9 mouse cellular contexts compared by ENCODE assay signal in genomic region chr10:80343425-80343895, GRCm38 (mm10). TPM values are rescaled to one million over a fixed set of nuclear protein-coding genes. Genes with fewer than 3 reads are reported as not detected.
DNase-seq lines count a peak whose midpoint lies in the region; ATAC-seq and TF ChIP-seq lines count a peak whose summit lies in the region.
"Had no signal": no experiment of that assay in that cellular context is flagged by ENCODE, and none has a peak within 500 bp of the region (broad histone marks: within the 10 kb centered on the region; RNA-seq: fewer than 3 reads in every experiment).

No protein-coding gene starts in this region.

- DNase-seq in gastrocnemius, adult 2 months = peak; percentile 49
- DNase-seq in gastrocnemius, adult 8-10 months (ENCODE audit: low spot score in 2 of 2) = no peak
- DNase-seq in CD4-positive helper T cell, adult 2 months (ENCODE audit: low read depth, low spot score) = peak; percentile 36
- no peak for DNase-seq in cerebellum, postnatal 10 days
- DNase-seq in left cerebral cortex, postnatal 25 days (ENCODE audit: low spot score in 2 of 2) = no peak
- DNase-seq in kidney, adult 18-20 months = no peak
- DNase-seq: gastrocnemius, postnatal 25 days had no signal

- peaks cover 25% of the 10 kb centered on the region for H3K4me1 ChIP-seq in forebrain, embryonic 16.5 days (replicated peaks; ENCODE audit: control insufficient read depth, insufficient read depth, low read length)
- H3K4me1 ChIP-seq in liver, embryonic 15.5 days (replicated peaks) = peaks cover 80% of the 10 kb centered on the region

- no peaks in the 10 kb centered on the region for H3K36me3 ChIP-seq in forebrain, embryonic 16.5 days (ENCODE audit: control insufficient read depth, insufficient read depth)
- no peaks in the 10 kb centered on the region for H3K36me3 ChIP-seq in liver, embryonic 15.5 days (replicated peaks)

- 26% methylated on average over 12 of the region's 13 CpGs for WGBS in forebrain, embryonic 16.5 days
- 17% methylated on average over 13 of the region's 13 CpGs for WGBS in liver, embryonic 15.5 days (ENCODE audit: insufficient replicate concordance)

- peak overlapping the region; percentile 86 for H3K27ac ChIP-seq in gastrocnemius, adult 2 months
- no peak overlapping the region for H3K27ac ChIP-seq in forebrain, embryonic 16.5 days (ENCODE audit: low read length)
- peak overlapping the region; percentile 97 for H3K27ac ChIP-seq in liver, embryonic 15.5 days (replicated peaks)

- H3K4me3 ChIP-seq in gastrocnemius, adult 2 months = peak overlapping the region; percentile 70
- H3K4me3 ChIP-seq in forebrain, embryonic 16.5 days (replicated peaks; ENCODE audit: low read length) = peak overlapping the region; percentile 40
- H3K4me3 ChIP-seq in liver, embryonic 15.5 days (replicated peaks) = peak overlapping the region; percentile 54

- intact Hi-C loops in gastrocnemius, adult 2 months (cut with DNase I) = loop anchor here (5.0 kb wide), 1 partner anchor 34 kb away; no protein-coding TSS in a partner anchor
- intact Hi-C loops in left cerebral cortex, postnatal 25 days (cut with DNase I) = no loop called here

- H3K4me2 ChIP-seq in forebrain, embryonic 16.5 days (ENCODE audit: low read length) = peak overlapping the region; percentile 57
- peak overlapping the region; percentile 83 for H3K4me2 ChIP-seq in liver, embryonic 15.5 days

- no peaks in the 10 kb centered on the region for H3K9me3 ChIP-seq in forebrain, embryonic 16.5 days (ENCODE audit: control insufficient read depth, low read length)
- H3K9me3 ChIP-seq in liver, embryonic 15.5 days (replicated peaks) = no peaks in the 10 kb centered on the region

- no peak for TF ChIP-seq CTCF in gastrocnemius, adult 2 months (IDR thresholded peaks at IDR 0.05)

- 0 out of 2 replicates have a peak overlapping the region, but pooled peaks have one; percentile 1 for H3K9ac ChIP-seq in forebrain, embryonic 16.5 days (replicated peaks; ENCODE audit: low read depth, low read length)
- peak overlapping the region; percentile 57; the same call in 1 of the 2 replicates for H3K9ac ChIP-seq in liver, embryonic 15.5 days

- peaks cover 77% of the 10 kb centered on the region for H3K27me3 ChIP-seq in forebrain, embryonic 16.5 days (replicated peaks; ENCODE audit: control insufficient read depth, insufficient read depth, low read length)
- H3K27me3 ChIP-seq in liver, embryonic 15.5 days = peaks cover 71% of the 10 kb centered on the region

- ATAC-seq in forebrain, embryonic 16.5 days = no peak
- ATAC-seq in liver, embryonic 15.5 days (ENCODE audit: insufficient read depth) = peak; percentile 10; the same call in 1 of the 2 replicates

RNA-seq across cellular contexts. Expression of gene Adamtsl5, which starts 4.8 kb away (rescaled TPM):
- 10 to 100 TPM; 26.2 to 43.3 TPM for total RNA-seq in gastrocnemius, adult 2 months (2021)
- total RNA-seq in gastrocnemius, adult 8-10 months (2022) = 10 to 100 TPM; 22.6 to 30.4 (median 26.9) TPM
- polyA plus RNA-seq in forebrain, embryonic 16.5 days (2015; fragmentation: Nextera tagmentation; extraction: Ambion mirVana) = 0.51 and 0.66 TPM in 2 replicates
- 2.2 and 2.3 TPM in 2 replicates for polyA plus RNA-seq in liver, embryonic 15.5 days (2015; fragmentation: Nextera tagmentation; extraction: Ambion mirVana)
- 1 to 10 TPM; 5.1 to 7.4 TPM for total RNA-seq in left cerebral cortex, postnatal 25 days (2021)

RNA-seq across cellular contexts. Expression of gene Plk5, which starts 12.8 kb away (rescaled TPM):
- under 1 TPM; 0.10 to 0.45 TPM for total RNA-seq in gastrocnemius, adult 2 months (2021)
- total RNA-seq in gastrocnemius, adult 8-10 months (2022) = under 1 TPM in 2 of 4 experiments, not detected in 2; 0.27 to 0.36 TPM
- polyA plus RNA-seq in forebrain, embryonic 16.5 days (2015; fragmentation: Nextera tagmentation; extraction: Ambion mirVana) = 2.2 and 4.5 TPM in 2 replicates
- polyA plus RNA-seq in liver, embryonic 15.5 days (2015; fragmentation: Nextera tagmentation; extraction: Ambion mirVana) = 0.03 and 0.06 TPM in 2 replicates
- 10 to 100 TPM; 22.6 to 24.9 TPM for total RNA-seq in left cerebral cortex, postnatal 25 days (2021)

RNA-seq across cellular contexts. Expression of gene Reep6, which starts 13.7 kb away (rescaled TPM):
- total RNA-seq in gastrocnemius, adult 2 months (2021) = 1 to 10 TPM; 1.5 to 2.5 TPM
- total RNA-seq in gastrocnemius, adult 8-10 months (2022) = 1 to 10 TPM; 2.6 to 4.0 (median 3.2) TPM
- polyA plus RNA-seq in forebrain, embryonic 16.5 days (2015; fragmentation: Nextera tagmentation; extraction: Ambion mirVana) = 2.2 and 3.2 TPM in 2 replicates
- 75.6 and 92.4 TPM in 2 replicates for polyA plus RNA-seq in liver, embryonic 15.5 days (2015; fragmentation: Nextera tagmentation; extraction: Ambion mirVana)
- total RNA-seq in left cerebral cortex, postnatal 25 days (2021) = 10 to 100 TPM; 10.5 to 11.2 TPM

RNA-seq across cellular contexts. Expression of gene Pcsk4, which starts 14.2 kb away (rescaled TPM):
- 1 to 10 TPM in 1 of 2 experiments, under 1 TPM in 1; 0.84 to 1.0 TPM for total RNA-seq in gastrocnemius, adult 2 months (2021)
- 1 to 10 TPM in 1 of 4 experiments, under 1 TPM in 3; 0.67 to 1.1 (median 0.91) TPM for total RNA-seq in gastrocnemius, adult 8-10 months (2022)
- 3.1 and 3.9 TPM in 2 replicates for polyA plus RNA-seq in forebrain, embryonic 16.5 days (2015; fragmentation: Nextera tagmentation; extraction: Ambion mirVana)
- 3.9 and 4.1 TPM in 2 replicates for polyA plus RNA-seq in liver, embryonic 15.5 days (2015; fragmentation: Nextera tagmentation; extraction: Ambion mirVana)
- total RNA-seq in left cerebral cortex, postnatal 25 days (2021) = 1 to 10 TPM; 4.5 to 4.6 TPM

RNA-seq across cellular contexts. Expression of gene 2310011J03Rik, which starts 23.1 kb away (rescaled TPM):
- total RNA-seq in gastrocnemius, adult 2 months (2021) = 1 to 10 TPM; 5.7 to 8.1 TPM
- 1 to 10 TPM; 5.4 to 8.9 (median 6.6) TPM for total RNA-seq in gastrocnemius, adult 8-10 months (2022)
- polyA plus RNA-seq in forebrain, embryonic 16.5 days (2015; fragmentation: Nextera tagmentation; extraction: Ambion mirVana) = 32.5 and 34.2 TPM in 2 replicates
- 32.4 and 35.0 TPM in 2 replicates for polyA plus RNA-seq in liver, embryonic 15.5 days (2015; fragmentation: Nextera tagmentation; extraction: Ambion mirVana)
- total RNA-seq in left cerebral cortex, postnatal 25 days (2021) = 10 to 100 TPM; 27.3 to 29.8 TPM

Comparison
In these comparisons a context has a peak if more than half of its experiments do, and no peak if none do; other contexts are left out.
1. DNase-seq: peak in gastrocnemius, adult 2 months (single experiment) and CD4-positive helper T cell, adult 2 months (single experiment); none in gastrocnemius, adult 8-10 months (0 of 2), cerebellum, postnatal 10 days (0 of 2), left cerebral cortex, postnatal 25 days (0 of 2) and kidney, adult 18-20 months (single experiment).
2. RNA of gene Plk5, which starts 12.8 kb away (total RNA-seq): 22.6 to 24.9 TPM in left cerebral cortex, postnatal 25 days; 0.10 to 0.45 TPM in gastrocnemius, adult 2 months and 0.27 to 0.36 TPM in gastrocnemius, adult 8-10 months; every median in the first group is over 10 times any median in the second.
3. Peak in every context shown above with its lines, with median percentiles within 50 percentile points of each other: H3K4me3 ChIP-seq.